Mouse (Mus musculus) spleen, postnatal 4 days (tissue): ENCODE results near the gene Tsacc.
"Not testable (repeated sequence)": the region's sequence is repeated elsewhere in the genome, so short reads cannot be mapped to it uniquely, and the experiment has no call there.

ENCODE experiments used
- DNase-seq, 2 experiments: peaks; one replicate each; pipeline ENCODE4 v3.0.0; 2022; ENCODE audit warnings: low spot score in 2 of 2

Tsacc gene

DNA sequence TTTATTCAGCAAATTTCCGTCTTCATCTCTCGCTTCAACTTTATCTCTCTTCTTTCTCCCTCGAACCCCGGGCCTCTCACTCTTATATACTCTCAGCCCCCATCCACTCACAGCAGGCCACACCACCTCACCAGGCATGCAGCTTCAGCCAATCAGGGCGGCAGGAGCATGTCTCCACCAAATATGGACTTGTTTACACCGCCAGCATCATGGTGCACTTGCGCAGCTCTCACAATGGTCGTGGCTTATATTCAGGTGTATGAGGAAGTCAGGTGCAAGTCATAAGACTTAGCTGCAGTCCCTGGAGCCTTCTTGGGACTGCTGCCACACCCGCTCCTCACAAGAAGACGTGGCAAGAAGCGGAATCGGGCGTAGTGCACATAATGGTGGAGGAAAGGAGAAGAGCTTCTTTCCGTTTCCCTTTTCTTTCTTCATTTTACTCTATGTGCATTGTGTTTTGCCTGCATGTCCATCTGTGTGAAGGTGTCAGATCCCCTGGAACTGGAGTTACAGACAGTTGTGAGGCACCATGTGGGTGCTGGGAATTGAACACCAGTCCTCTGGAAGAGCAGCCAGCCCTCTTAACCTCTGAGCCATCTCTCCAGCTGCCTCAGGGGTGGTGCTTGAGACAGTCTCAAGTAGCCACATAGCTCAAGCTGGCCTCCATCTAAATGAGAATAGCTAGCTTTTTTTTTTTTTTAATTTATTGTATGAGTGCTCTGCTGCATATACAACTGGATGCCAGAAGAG lies 11.8 kb downstream of the Tsacc start:
- DNase-seq = not testable (repeated sequence)

DNA sequence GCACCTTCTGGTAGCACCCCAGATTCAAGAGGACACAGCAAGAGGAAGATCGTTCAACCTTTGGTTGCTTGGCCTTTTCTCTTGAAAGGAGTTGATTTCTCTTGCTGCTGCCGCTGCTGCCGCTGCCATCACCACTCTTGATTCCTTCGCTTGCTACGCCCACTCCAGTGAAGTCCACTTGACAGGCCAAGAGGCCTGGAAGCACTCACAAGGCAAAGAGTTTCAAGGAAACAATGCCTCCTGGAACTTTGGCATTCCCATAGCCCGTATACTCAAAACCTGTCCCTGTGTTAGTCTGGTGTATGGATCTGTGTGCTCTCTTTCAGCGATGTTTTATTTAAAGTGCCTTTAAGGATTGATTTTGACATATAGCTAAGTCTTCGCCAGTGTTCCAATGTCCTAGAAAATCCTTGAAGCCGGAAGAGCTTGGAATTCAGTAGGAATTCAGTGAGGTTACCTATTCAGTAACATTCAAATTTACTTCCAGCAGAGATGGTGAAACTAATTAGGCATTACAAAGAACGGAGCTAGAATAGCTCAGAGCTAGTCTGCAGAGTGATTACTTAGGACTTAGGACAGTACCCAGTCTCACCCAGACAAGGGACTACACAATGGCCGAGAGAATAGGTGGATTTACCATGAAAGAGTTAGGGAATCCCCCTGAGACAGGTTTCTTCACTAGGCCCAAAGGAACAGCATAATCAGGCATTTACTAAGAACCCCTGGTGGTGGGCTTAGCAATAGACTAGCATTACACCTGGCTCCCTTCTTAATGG lies 15.5 kb downstream of the Tsacc start:
- not testable (repeated sequence) for DNase-seq

DNA sequence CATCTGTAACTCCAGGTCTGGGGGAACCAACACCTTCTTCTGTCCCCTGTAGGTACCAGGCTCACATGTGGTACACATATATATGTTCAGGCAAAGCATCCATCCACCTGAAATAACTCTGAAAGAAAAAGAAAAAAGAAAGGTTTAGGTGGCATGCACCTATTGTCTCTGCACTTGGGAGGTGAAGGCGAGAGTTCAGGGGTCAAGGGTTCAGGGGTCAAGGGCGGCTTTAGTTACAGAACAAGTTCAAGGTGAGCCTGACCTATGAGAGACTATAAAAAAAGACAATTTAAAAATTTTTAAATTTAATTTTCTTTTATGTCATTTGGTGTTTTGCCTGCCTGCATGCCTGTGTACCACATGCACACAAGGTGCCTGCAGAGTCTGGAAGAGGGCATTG lies 16.8 kb downstream of the Tsacc start:
- DNase-seq = no peak

DNA sequence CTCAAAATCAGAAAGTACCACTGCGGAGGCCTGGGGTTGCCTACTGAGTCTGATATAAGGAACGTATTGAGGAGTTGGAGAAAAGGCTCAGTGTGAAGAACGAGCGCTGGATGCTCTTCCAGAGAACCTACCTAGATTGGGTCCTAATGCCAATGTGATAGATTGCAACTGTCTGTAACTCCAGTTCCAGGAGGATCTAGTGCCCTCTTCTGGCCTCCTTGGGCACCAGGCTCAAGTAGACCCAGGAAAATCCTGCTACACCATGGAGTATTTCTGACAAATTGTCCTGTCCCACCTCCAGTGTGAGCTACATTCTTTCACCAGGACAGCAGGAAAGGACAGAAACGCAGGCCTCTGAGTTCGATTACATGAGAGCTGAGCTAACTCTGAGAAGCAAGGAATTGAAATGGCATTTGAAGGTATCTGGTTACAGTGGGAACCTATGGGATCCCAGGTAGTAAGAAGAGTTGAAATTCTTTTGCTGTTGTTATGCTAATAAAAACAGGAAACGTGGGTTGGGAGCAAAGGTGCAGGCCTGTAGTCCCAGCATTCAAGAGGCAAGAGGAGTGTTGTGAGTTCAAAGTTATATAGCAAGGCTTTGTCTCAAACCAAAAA lies 20.2 kb downstream of the Tsacc start:
- DNase-seq = no peak

DNA sequence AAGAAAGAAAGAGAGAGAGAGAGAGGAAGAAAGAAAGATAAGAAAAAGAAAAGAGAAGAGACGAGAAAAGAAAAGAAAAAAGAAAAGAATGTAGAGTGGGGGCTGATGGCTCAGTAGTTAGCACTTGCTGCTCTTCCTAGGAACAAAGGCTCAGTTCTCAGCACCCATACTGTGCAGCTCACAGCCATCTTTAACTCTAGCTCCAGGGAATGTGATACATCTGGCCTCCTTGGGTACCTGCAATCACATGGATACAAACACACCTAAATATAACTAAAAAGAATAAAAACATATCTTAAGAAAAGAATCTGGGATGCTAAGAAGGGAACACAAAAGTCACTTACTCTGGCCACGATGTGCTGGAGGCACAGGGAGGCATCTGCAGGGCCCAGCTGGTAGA lies 20.7 kb downstream of the Tsacc start:
- DNase-seq = no peak

DNA sequence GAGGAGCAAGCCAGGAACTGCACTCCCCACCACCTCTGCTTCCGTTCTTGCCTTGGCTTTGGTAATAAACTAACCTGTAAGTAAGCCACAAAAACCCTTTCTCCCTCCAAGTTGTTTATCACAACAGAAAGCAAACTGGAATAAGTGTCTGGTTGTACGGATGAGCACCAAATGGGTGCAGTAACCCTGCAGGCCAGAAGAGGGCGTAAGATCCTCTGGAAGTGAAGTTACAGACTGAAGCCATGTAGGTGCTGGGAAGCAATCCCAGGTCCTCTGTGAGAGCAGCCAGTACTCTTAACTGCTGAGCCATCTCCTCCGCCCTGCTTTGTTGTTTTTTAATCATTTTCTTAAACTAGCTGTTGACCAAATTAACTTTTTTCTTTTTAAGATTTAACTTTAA lies 22.8 kb downstream of the Tsacc start:
- no peak for DNase-seq

DNA sequence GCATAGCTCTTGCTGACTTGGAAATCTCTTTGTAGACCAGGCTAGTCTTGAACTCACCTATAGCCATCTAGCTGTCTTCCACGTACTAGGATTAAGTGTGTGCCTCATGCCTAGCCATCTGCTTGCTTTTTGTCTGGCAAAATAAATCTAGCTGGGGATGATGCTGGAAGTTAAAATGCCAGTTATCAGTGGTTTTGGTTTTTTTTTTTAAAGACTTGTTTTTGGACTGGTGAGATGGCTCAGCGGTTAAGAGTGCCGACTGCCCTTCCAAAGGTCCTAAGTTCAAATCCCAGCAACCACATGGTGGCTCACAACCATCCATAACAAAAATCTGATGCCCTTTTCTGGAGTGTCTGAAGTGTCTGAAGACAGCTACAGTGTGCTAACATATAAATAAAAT lies 24.9 kb downstream of the Tsacc start:
- DNase-seq = no peak

DNA sequence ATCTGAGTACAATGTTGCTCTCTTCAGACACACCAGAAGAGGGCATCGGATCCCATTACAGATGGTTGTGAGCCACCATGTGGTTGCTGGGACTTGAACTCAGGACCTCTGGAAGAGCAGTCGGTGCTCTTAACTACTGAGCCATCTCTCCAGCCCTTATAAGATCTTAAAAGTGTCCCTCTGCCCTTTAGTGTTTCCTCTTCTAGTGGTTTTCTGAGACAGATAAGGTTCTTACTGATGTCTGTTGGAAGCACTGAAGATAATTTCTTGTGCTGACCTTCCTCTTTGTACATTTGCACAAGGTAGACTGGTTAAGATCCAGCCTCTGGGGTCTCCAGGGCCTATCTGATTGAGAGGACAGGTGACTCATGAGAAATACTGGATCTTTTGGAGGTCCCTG lies 25.5 kb downstream of the Tsacc start:
- not testable (repeated sequence) for DNase-seq

DNA sequence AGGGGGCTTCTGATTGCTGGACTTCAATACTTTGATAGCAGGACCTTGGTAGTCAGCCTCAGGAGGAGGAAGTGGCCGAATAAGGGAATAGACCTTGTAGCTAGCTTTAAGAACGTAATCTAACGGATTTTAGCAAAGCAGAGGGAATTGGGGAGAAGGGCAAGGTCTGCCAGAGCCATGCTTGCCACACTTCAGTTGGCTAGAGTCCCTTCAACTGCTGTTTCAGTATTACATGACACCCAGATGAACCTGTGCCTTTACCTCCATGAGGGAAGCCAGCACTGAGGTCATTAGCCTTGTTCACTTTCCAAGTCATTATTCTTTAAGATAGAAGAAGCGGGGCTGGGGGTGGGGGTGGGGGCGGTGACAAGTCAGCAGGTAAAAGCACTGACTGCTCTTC lies 27.8 kb downstream of the Tsacc start:
- no peak for DNase-seq

DNA sequence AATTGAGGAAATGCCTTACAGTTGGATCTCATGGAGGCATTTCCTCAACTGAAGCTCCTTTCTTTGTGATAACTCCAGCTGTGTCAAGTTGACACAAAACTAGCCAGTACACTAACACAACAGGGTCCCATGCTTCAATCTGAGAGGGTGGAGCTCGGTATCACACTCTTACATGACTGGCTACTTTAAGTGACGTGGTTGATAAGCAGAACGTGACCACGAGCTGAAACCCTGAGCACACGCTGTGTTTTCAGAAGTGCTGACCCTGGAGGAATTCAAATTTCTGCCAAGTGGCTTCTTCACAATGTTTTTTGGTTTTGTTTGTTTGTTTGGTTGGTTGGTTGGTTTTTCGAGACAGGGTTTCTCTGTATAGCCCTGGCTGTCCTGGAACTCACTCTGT lies 28.8 kb downstream of the Tsacc start:
- not testable (repeated sequence) for DNase-seq

DNA sequence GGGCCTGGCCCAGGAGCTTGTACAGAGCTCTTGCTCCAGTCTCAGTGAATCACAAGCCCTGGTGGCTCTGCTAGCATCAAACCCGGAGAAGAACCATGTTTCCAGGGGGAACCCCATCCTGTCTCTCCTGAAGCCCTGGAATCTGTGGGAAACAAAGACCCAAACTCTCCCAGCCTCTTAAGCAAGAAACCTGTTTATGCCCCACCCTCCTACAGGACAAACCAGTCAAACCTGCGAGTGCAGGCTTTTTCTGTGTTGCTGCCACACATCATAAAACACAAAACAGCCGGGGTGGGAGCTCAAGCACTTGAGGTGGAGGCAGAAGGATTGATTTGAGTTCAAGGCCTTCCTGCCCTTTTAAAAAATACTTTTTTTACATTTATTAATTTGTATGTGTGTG lies 34.5 kb downstream of the Tsacc start:
- DNase-seq = no peak

DNA sequence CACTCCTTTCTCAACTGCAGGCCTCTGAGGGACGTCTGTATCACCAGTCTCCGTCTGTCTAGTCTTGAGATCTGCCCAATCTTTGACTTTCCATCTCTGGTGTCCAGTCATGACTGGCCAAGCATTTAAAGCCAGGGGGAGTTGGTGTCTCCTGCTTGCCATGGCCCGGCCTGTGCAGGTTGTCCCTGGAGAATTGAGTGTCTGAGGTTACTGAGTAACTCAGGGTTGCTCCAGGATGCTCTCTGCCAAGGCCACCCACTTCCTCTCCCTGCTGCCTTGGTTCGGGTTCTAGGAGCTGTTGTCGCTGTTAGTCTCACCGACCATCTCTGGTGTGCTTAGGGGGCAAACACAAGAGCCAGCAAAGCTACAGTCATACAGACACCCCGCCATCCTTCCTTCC lies 40.4 kb downstream of the Tsacc start:
- DNase-seq = no peak

DNA sequence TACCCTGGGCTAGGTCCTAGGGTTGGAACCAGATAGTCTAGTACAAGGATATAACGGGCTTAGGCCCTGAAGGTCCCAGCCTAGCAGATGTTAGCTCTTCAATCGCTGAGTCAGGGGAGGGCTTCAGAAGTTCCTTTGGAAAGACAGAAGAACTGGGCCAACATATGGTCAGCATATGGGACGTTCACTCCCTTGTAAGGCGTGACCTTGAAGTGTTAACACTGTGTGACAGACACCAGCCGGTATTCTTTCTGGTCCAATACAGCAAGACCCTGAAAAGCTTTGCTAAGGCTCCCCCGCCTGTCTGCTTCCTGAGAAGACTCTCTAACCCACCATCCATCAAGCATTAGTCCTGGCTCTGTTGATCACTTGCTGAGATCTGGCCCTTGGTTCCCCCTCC lies 40.8 kb downstream of the Tsacc start:
- no peak for DNase-seq

DNA sequence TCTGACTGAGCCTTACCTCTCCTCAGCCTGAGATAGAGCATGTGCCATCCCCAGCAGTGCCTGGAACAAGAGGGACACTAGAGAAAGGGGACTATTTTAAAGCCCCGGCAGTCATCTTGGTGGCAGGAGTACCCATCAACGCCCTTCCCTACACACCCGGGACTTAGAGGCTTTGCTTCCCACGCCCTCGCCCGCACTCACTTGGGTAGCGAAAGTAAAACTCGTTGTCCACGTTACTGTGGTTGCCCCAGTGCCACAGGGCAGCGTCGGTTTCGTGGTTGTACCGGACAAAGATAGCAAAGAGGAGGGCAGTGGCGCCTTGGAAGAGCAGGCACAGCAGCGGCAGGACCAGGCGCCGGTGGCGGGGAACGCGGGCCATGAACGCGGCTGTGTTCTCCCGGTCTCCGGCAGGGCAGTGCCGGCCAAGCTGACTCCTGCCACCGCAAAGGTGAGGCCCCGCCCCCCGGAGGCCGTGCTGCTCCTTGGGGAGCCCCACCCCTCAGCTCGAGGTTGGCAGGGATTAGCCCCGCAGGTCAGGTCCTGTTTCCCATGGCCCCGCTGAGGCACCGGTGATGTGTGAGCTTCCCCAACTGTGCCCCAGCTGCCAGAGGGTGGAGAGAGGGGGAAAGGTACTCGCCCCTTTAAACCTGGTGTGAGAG lies 42.4 kb downstream of the Tsacc start, which contains the start of gene Rhbg:
Rhbg (minus strand) TSS at position 442 of the 659 bp plus-strand sequence.
- DNase-seq = peak in 1 of 2 experiments; percentile 38

DNA sequence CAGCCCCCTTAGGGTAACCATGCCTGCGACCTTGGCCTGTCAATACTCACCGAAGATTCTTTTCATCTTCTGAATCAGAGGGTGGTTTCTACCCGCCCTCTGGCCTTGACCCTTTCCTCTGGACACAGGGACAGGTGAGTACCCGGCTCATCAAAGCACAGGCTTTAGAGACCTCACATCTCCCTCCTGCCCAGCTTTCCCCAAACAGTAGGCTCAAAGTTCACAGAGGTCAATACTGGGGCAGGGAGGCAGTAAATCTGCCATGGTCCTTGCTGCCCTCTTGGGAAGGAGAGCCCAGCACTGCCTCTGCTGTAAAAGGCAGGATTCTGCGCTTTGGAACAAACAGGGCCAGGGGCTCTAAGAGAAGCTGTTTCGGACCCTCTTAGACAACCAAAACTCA lies 44.1 kb downstream of the Tsacc start:
- no peak for DNase-seq

DNA sequence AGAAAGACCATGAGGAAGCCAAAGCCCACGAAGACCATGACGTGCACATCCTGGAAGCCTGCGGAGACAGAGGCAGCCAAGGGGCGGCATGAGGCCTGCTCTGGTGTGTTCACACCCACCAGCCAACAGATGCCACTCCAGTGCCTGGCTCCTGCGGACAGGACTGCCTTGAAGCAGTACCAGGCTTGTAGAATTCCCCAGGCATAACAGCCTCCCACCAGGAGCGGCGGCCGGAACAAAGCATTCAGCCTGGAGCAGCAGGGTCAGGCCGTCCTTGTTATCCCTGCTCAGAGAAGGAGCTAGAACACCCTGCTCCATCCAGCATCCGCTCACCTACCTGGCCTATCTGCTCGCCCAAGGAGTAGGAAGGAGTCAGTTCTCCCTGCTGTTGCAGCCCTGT lies 48.4 kb downstream of the Tsacc start:
- no peak for DNase-seq

DNA sequence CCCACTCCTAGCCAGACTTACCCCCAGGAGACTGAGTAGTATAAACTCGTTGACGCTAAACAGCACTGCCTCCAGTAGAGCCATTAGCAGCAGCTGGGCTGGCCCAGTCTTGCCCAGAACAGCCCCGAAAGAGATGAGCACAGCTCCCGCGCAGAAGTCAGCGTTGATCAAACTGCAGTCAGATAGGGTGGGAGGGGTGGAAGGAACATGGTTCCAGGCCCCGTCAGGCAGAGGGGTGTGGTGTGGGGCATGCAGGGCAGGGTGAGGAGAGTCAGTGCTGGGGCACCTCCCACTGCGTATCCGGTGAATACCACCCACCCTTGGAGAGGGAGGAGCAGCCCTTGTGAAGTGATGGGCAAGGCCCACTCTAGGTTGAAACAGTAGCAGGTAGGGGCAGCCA lies 49.1 kb downstream of the Tsacc start:
- no peak for DNase-seq

DNA sequence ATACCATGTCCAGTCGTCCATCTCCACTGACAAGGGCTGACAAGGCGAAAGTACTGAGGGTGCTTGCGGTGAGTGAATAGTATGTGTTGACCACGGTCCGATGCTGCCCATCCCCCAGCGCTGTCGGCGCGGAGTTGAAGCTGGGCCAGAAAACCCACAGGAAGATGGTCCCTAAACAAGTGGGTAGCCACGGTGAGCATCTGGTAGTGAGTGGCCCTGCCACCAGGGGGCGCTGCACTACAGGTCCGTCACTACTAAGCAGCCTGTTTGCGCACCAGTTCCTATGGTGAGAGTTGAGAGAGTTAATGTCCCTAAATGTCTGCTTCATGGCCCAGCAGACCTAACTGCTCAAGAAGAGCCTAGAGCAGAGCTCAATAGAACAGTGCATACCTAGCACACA lies 51.0 kb downstream of the Tsacc start:
- peak; percentile 76 to 93 for DNase-seq

DNA sequence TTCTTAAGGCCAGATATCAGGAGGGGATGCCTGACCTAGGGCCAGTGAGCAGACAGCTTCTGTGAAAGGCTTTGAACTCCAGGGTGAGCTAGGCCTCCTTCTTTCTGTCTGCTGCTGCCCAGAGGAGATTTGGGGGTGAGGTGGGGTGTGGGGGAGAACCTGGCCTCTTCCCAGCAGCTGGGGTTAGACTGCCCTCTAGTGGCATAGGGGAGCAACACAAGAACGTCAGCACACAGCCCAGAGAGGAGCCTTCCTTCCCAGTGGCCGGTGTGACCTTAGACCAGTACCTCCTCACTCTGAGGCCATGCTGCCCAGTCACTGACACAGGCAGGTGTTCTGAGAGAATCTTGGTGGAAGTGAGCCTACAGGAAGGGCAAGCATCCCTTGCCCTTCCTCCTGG lies 52.7 kb downstream of the Tsacc start:
- DNase-seq = peak; percentile 58 to 80

DNA sequence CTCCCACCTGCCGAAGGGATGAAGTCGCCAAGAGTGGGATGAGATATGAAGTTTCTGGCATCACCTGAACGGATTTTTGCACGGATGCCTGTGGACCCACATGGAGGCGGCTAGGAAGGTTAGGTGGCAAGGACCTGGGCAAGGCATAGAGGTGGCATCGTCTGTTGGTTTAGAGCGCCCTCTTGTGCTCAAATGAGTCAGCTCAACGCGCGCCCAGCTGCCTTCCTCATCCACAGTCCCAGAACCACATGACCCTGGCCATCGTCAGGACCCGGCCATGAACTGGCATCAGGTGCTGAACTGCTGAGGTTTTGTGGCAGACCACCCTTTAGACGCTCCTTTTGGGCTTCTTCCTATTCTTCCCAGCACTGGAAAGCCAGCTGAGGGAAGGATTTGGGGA lies 54.3 kb downstream of the Tsacc start:
- DNase-seq = peak; percentile 66 to 89

DNA sequence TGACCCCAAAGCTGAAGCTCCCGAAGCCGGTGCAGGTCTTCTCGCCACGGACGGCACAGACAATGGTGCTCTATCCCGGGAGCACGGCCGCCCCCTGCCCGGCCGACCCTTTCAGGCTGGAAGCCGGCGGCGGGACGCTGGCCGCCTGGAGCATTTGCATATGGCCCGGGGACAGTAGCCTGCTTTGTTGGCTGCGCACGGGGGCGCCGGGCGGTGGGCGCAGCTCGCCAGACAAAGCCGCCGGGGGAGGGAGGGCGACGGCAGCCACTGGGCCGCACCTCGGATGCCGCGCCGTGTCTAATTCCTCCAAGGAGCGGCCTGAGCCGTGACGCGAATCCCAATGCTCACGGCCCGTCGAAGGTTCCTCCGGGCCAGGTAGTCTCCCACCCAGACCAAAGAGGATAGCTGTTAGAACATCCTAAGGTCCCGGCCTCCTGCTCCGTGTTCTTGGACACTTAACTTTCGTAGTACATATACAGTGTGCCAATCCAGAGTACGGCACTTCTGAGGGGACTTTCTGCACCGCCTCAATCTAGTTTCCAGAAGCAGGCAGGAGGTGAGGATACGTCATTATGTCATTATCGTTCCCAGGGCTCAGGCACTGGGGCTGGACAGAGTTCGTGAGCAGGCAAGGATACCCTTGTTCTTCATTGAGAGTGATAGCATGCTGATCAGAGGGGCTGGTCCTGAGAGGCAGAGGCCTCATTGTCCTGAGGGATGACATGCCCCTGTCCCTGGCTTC lies 55.6 kb downstream of the Tsacc start:
- DNase-seq = no peak

DNA sequence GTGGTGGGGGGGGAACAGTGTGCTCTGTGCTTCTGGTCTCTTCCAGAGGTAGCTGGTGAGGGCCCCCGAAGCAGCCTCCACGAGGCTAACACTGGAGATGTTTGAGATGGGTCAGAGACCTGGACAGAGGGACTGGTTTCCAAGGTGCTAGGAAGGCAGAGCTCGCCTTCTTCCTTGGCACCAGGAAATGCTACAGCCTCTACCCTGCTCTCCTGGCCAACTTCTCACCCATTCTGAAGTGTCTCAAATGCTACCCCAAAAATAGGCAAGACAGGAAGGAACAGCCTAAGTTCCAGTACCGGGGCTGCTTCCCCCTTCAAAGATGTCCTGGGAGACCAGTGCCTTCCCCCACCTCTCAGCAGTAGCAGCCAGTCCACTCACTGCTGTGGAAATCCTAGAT lies 57.4 kb downstream of the Tsacc start:
- no peak for DNase-seq
